Mouse (Mus musculus) E14TG2a.4 (cell line): ENCODE results near the gene Pde1c.

Experiments used
- CTCF ChIP-seq: conservative IDR thresholded peaks from 2 replicates; pipeline ENCODE4 v1.5.1; 2014; ENCODE audit warnings: low read length
- NANOG ChIP-seq: IDR thresholded peaks from 2 replicates; pipeline ENCODE4 v1.6.1; 2014; ENCODE audit warnings: borderline replicate concordance, low read length, mixed read lengths

DNA sequence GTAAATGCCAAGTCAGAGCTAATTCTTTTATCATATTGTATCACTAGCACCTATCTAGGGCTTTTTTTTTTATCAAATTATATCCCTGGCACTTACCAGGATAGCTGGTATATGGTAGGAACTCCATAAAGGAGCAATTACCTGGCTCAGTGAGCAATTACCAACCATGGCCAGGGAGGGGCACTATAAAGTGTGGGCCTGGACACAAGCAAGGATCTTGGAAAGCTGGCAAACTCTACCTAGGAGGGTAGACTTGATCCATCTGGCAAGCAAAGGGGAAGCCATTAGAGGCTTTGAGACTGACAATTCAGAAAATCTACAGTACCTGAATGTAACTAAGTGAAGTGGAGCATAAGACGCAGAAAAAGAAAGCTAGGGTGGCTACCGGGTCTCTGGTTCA lies 10.2 kb downstream of the Pde1c start:
- no peak for TF ChIP-seq CTCF
- no peak for TF ChIP-seq NANOG
